ENCODE assay signal across 16 mouse cellular contexts in the genomic region with DNA sequence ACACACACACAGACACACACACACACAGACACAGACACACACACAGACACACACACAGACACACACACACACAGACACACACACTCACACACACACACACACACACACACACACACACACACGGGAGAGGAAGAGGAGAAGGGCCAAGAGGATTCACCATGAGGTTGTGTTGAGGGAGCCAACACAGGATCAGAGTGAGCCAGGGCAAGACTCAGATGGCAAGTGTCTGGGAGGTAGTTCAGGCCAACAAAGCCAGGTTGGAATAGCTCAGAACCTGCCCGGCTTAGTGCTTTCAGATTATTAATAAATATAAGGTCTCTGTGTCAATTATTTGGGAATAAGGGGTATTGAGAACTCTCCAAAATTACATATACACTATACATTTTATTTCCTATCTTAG. TPM values are rescaled to one million over a fixed set of nuclear protein-coding genes. Genes with fewer than 3 reads are reported as not detected.
DNase-seq lines count a peak whose midpoint lies in the region; ATAC-seq lines count a peak whose summit lies in the region.
"Had no signal": no experiment of that assay in that cellular context is flagged by ENCODE, and none has a peak within 500 bp of the region (broad histone marks: within the 10 kb centered on the region; RNA-seq: fewer than 3 reads in every experiment).

No protein-coding gene starts in this region.

- no peak overlapping the region for H3K4me2 ChIP-seq in neural tube, embryonic 15.5 days
- H3K4me2 ChIP-seq: embryonic facial prominence, embryonic 12.5 days; forebrain, embryonic 13.5 days; forebrain, embryonic 15.5 days had no signal

- no peak for ATAC-seq in neural tube, embryonic 15.5 days (ENCODE audit: low FRiP score)
- ATAC-seq: forebrain, embryonic 13.5 days; forebrain, embryonic 15.5 days; forebrain, postnatal 0 days had no signal

- H3K4me3 ChIP-seq in neural tube, embryonic 15.5 days (replicated peaks): no peak overlapping the region
- H3K4me3 ChIP-seq: embryonic facial prominence, embryonic 10.5 days; embryonic facial prominence, embryonic 12.5 days; forebrain, embryonic 13.5 days; forebrain, embryonic 15.5 days had no signal

- H3K36me3 ChIP-seq in neural tube, embryonic 15.5 days: no peaks in the 10 kb centered on the region
- H3K36me3 ChIP-seq: embryonic facial prominence, embryonic 10.5 days; embryonic facial prominence, embryonic 12.5 days; forebrain, embryonic 15.5 days had no signal

- no peak overlapping the region for H3K27ac ChIP-seq in neural tube, embryonic 15.5 days (replicated peaks)
- H3K27ac ChIP-seq: embryonic facial prominence, embryonic 10.5 days; embryonic facial prominence, embryonic 12.5 days had no signal

- 87% methylated on average over 2 of the region's 2 CpGs for WGBS in neural tube, embryonic 15.5 days

- peak; percentile 45 for DNase-seq in cerebellum, adult 9-11 months
- DNase-seq in cerebellum, adult 9-10 months: no peak
- peak; percentile 45 to 54 for DNase-seq in cerebellum, postnatal 14 days
- DNase-seq in cerebellum, postnatal 4 days (ENCODE audit: low spot score in 2 of 2): no peak
- peak; percentile 43 for DNase-seq in brain, adult 2 months (ENCODE audit: low read depth, low spot score)
- DNase-seq: adrenal gland, adult 2 months; adrenal gland, postnatal 10 days; adrenal gland, postnatal 25 days; cerebellum, adult 8-10 months; forebrain, postnatal 0 days had no signal

- peaks cover 22% of the 10 kb centered on the region for H3K4me1 ChIP-seq in neural tube, embryonic 15.5 days
- H3K4me1 ChIP-seq: embryonic facial prominence, embryonic 10.5 days; embryonic facial prominence, embryonic 12.5 days; forebrain, embryonic 13.5 days had no signal

- H3K27me3 ChIP-seq in neural tube, embryonic 15.5 days (replicated peaks): no peaks in the 10 kb centered on the region
- H3K27me3 ChIP-seq: embryonic facial prominence, embryonic 12.5 days; forebrain, embryonic 13.5 days; forebrain, embryonic 15.5 days had no signal

- no peaks in the 10 kb centered on the region for H3K9me3 ChIP-seq in neural tube, embryonic 15.5 days (replicated peaks)
- H3K9me3 ChIP-seq: embryonic facial prominence, embryonic 10.5 days; embryonic facial prominence, embryonic 12.5 days; forebrain, embryonic 13.5 days; forebrain, embryonic 15.5 days had no signal

- no peak overlapping the region for H3K9ac ChIP-seq in neural tube, embryonic 15.5 days (replicated peaks)
- H3K9ac ChIP-seq: embryonic facial prominence, embryonic 12.5 days; forebrain, embryonic 13.5 days; forebrain, embryonic 15.5 days; forebrain, postnatal 0 days had no signal

RNA-seq across cellular contexts. Expression of a gene that starts 33.9 kb away (rescaled TPM):
- 6.4 and 7.4 TPM in 2 replicates for polyA plus RNA-seq in neural tube, embryonic 15.5 days (2015; fragmentation: Nextera tagmentation; extraction: Ambion mirVana)
- polyA plus RNA-seq: C2C12 had no signal

Comparison
In these comparisons a context has a peak if more than half of its experiments do, and no peak if none do; other contexts are left out.
1. DNase-seq: peak in cerebellum, adult 9-11 months (single experiment), cerebellum, postnatal 14 days (2 of 2) and brain, adult 2 months (single experiment); none in cerebellum, adult 9-10 months (single experiment) and cerebellum, postnatal 4 days (0 of 2).